ENCODE assay signal across 10 mouse cellular contexts in the genomic region with DNA sequence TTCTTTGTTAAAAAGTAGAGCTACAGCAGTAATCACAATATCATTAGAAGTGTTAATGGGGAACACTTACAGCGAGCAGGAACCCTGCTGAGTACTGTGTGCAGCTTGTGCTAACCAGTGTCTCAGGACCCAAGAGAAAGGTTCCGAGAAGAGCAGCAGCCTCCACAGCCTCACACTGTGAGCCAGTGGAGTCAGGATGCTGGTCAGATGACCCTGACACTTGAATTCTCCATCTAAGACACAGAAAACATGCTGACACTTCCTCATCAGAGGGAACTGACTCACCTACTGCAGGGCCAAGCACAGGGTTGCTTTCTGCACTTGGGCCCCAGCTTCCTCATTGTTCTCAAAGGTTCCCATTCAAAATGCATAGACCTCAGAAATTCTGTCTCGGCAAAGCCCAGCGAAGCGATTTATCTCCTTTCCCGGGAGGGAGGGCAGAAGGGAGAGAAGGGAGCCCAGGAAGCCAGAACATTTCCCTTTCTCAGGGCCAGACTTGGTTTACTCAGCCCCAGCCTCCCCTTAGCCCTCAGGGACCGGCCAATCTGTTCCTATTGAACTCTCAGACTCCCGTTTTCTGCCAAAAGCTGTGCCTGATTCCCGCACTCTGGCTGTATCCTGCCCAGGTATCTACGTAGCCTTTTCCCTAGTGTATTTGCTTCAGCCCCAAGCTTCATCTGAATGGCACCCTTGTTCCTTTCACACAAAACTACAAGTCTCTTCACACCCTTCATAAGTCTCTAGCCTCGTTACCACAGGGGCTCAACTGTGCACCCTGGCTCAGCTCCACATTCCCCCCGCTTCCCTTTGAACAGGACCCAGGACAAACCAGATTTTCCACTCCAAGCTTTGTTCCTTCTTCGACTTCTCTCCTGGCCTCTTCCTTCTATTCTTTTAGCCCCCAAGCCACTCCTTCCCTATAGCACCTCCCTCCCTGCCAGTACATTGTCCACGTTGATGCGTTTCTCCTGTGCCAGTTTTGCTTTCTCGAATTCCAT. TPM values are rescaled to one million over a fixed set of nuclear protein-coding genes. Genes with fewer than 3 reads are reported as not detected.
A peak's percentile ranks its signal among the peaks of the same experiment; 100 is the strongest.
DNase-seq lines count a peak whose midpoint lies in the region; ATAC-seq and TF ChIP-seq lines count a peak whose summit lies in the region.
"Had no signal": no experiment of that assay in that cellular context is flagged by ENCODE, and none has a peak within 500 bp of the region (broad histone marks: within the 10 kb centered on the region; RNA-seq: fewer than 3 reads in every experiment).

No protein-coding gene starts in this region.

- no peak for TF ChIP-seq CTCF in left cerebral cortex, adult 2 months (IDR thresholded peaks at IDR 0.05)
- no peak for TF ChIP-seq CTCF in small intestine, adult 2 months (IDR thresholded peaks at IDR 0.05; ENCODE audit: extremely low read depth, insufficient read length, insufficient replicate concordance, low read depth, low read length)

- H3K36me3 ChIP-seq in liver, embryonic 11.5 days (ENCODE audit: control insufficient read depth, insufficient read depth, low read length), result no peaks in the 10 kb centered on the region
- H3K36me3 ChIP-seq in small intestine, adult 2 months (ENCODE audit: control insufficient read depth, insufficient read depth, low read length), result no peaks in the 10 kb centered on the region

- H3K4me3 ChIP-seq in left cerebral cortex, adult 2 months, result no peak overlapping the region
- H3K4me3 ChIP-seq in liver, embryonic 11.5 days (ENCODE audit: low read depth, low read length), result no peak overlapping the region
- H3K4me3 ChIP-seq in small intestine, adult 2 months (ENCODE audit: low read depth, low read length), result no peak overlapping the region

- DNase-seq in cerebellum, adult 9-11 months, result no peak
- DNase-seq in left cerebral cortex, adult 2 months (ENCODE audit: extremely low spot score in 1 of 2, low spot score in 2 of 2), result no peak
- no peak for DNase-seq in left cerebral cortex, adult 11 months (ENCODE audit: low spot score)
- no peak for DNase-seq in liver, embryonic 11.5 days (ENCODE audit: low spot score)
- no peak for DNase-seq in right cerebral cortex, postnatal 4 days
- DNase-seq in thymus, adult 18-20 months, result no peak

- no peaks in the 10 kb centered on the region for H3K9me3 ChIP-seq in liver, embryonic 11.5 days (ENCODE audit: control insufficient read depth, low read length)

- H3K9ac ChIP-seq in liver, embryonic 11.5 days (ENCODE audit: low read depth, low read length), result no peak overlapping the region

- no peaks in the 10 kb centered on the region for H3K4me1 ChIP-seq in liver, embryonic 11.5 days (replicated peaks; ENCODE audit: control insufficient read depth, insufficient read depth, low read length)
- H3K4me1 ChIP-seq in small intestine, adult 2 months (ENCODE audit: control insufficient read depth, insufficient read depth, insufficient read length, low read length), result peaks cover 2% of the 10 kb centered on the region; the same call in 1 of the 2 replicates

- no peak for TF ChIP-seq POLR2A in small intestine, adult 2 months (IDR thresholded peaks at IDR 0.05; ENCODE audit: low read depth, low read length)

- 53% methylated on average over 16 of the region's 16 CpGs for WGBS in liver, embryonic 11.5 days
- WGBS in small intestine, adult 2 months, result 46% methylated on average over 16 of the region's 16 CpGs

- no peaks in the 10 kb centered on the region for H3K27me3 ChIP-seq in liver, embryonic 11.5 days (replicated peaks; ENCODE audit: control insufficient read depth, insufficient read depth, low read length)
- no peaks in the 10 kb centered on the region for H3K27me3 ChIP-seq in small intestine, adult 2 months (ENCODE audit: control insufficient read depth, insufficient read depth, low read length)

- no peak overlapping the region for H3K4me2 ChIP-seq in liver, embryonic 11.5 days

- intact Hi-C loops in left cerebral cortex, adult 2 months (cut with DNase I), result no loop called here

- peak; percentile 31; the same call in 1 of the 2 replicates for ATAC-seq in cerebellum, adult (ENCODE audit: insufficient number of reproducible peaks, low FRiP score, low TSS enrichment)
- no peak for ATAC-seq in liver, embryonic 11.5 days (replicated peaks; ENCODE audit: low FRiP score)

- peak overlapping the region; percentile 55 for H3K27ac ChIP-seq in left cerebral cortex, adult 2 months
- peak overlapping the region; percentile 52; the same call in 1 of the 2 replicates for H3K27ac ChIP-seq in liver, embryonic 11.5 days (ENCODE audit: low read depth, low read length)
- peak overlapping the region; percentile 46 for H3K27ac ChIP-seq in small intestine, adult 2 months (ENCODE audit: insufficient read depth, low read depth, low read length)

RNA-seq across cellular contexts. Expression of a gene that starts 21.2 kb away (rescaled TPM):
- 1 to 10 TPM in 1 of 2 experiments, under 1 TPM in 1; 0.47 to 1.3 TPM for total RNA-seq in left cerebral cortex, adult 2 months (2021)
- not detected in 2 replicates for polyA plus RNA-seq in liver, embryonic 11.5 days (2014; fragmentation: Nextera tagmentation; extraction: Ambion mirVana)
- not detected in 2 replicates for polyA plus RNA-seq in small intestine, adult 2 months (2012; rRNA removed)
- polyA plus RNA-seq: C2C12; neural tube, embryonic 14.5 days had no signal
